Mouse (Mus musculus) kidney, postnatal 36 days (tissue): ENCODE measurements around the gene Pcbp4.
"Not testable (repeated sequence)": the region's sequence is repeated elsewhere in the genome, so short reads cannot be mapped to it uniquely, and the experiment has no call there.

Experiments used
- DNase-seq, 2 experiments: peaks; one replicate each; pipeline ENCODE4 v3.0.0; 2021 to 2022; ENCODE audit warnings: mixed read lengths in 2 of 2

Gene Pcbp4

GRCm38 (mm10) chr9:106483606-106484005, 30.5 kb downstream of the Pcbp4 start:
- no peak for DNase-seq

- no peak for DNase-seq
Measured at GRCm38 (mm10) chr9:106485076-106485475, 32.0 kb downstream of the Pcbp4 start.

- not testable (repeated sequence) for DNase-seq
Measured at GRCm38 (mm10) chr9:106487602-106488001, 34.5 kb downstream of the Pcbp4 start.

- no peak for DNase-seq
Measured at GRCm38 (mm10) chr9:106499667-106500066, 46.6 kb downstream of the Pcbp4 start, which contains the start of gene Iqcf1. Gene Iqcf1, plus strand, starts transcription at chr9:106499967.

GRCm38 (mm10) chr9:106501846-106502245, 48.8 kb downstream of the Pcbp4 start:
- DNase-seq: no peak

- DNase-seq: no peak
Measured at GRCm38 (mm10) chr9:106504246-106504645, 51.2 kb downstream of the Pcbp4 start.

GRCm38 (mm10) chr9:106509356-106509755, 56.3 kb downstream of the Pcbp4 start:
- no peak for DNase-seq

- DNase-seq: no peak
Measured at GRCm38 (mm10) chr9:106512729-106513450, 59.8 kb downstream of the Pcbp4 start.

GRCm38 (mm10) chr9:106513566-106513965, 60.5 kb downstream of the Pcbp4 start:
- no peak for DNase-seq
